Comparison of ENCODE assay signal across 22 mouse cellular contexts in the genomic region with DNA sequence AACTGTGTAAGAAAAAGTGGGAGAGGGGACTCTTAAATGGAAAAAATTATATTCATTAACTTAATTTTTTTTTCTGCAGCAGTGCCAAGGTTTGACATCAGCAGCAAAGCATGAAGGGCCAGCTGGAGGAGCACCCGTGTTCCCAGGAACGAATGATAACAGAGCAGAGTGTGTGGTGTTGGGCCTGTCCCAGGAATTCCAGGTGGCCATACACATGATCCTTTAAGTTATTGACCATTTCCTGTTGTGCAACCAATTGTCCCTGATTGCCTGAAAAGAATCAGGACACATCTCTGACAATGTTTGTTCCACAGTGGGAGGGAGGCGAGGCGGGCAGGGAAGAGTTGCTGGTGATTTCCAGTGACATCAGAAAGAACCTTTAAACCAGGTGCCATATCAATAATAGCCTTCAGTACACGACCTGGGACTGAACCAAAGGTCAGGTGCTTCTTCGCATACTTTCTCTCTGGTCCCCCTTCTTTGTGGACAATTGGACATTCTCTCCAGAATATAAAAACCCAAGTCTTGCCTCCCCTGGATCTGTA.
DNase-seq lines count a peak whose midpoint lies in the region; ATAC-seq lines count a peak whose summit lies in the region.
"Had no signal": no experiment of that assay in that cellular context is flagged by ENCODE, and none has a peak within 500 bp of the region (broad histone marks: within the 10 kb centered on the region; RNA-seq: fewer than 3 reads in every experiment).

No protein-coding gene starts in this region.

- no peaks in the 10 kb centered on the region for H3K36me3 ChIP-seq in midbrain, embryonic 14.5 days (ENCODE audit: control insufficient read depth, insufficient read depth, low read length)
- H3K36me3 ChIP-seq in midbrain, embryonic 10.5 days, result no peaks in the 10 kb centered on the region
- H3K36me3 ChIP-seq in heart, embryonic 16.5 days (ENCODE audit: control insufficient read depth, insufficient read depth), result no peaks in the 10 kb centered on the region
- H3K36me3 ChIP-seq: embryonic facial prominence, embryonic 10.5 days had no signal

- H3K9me3 ChIP-seq in midbrain, embryonic 14.5 days (ENCODE audit: control insufficient read depth, low read length), result no peaks in the 10 kb centered on the region
- H3K9me3 ChIP-seq in midbrain, embryonic 10.5 days (replicated peaks), result no peaks in the 10 kb centered on the region
- H3K9me3 ChIP-seq in heart, embryonic 16.5 days (replicated peaks; ENCODE audit: control insufficient read depth, low read length), result no peaks in the 10 kb centered on the region
- H3K9me3 ChIP-seq: embryonic facial prominence, embryonic 10.5 days; forebrain, embryonic 13.5 days had no signal

- no peak for ATAC-seq in midbrain, embryonic 14.5 days (ENCODE audit: low FRiP score, low TSS enrichment)
- no peak for ATAC-seq in heart, embryonic 16.5 days (replicated peaks; ENCODE audit: extremely low read depth, insufficient read depth, low FRiP score)
- ATAC-seq: forebrain, embryonic 13.5 days; hindbrain, embryonic 16.5 days; inflammation-experienced regulatory T-cells, adult 6 months; intestine, postnatal 0 days had no signal

- 0 out of 2 replicates have a peak overlapping the region, but pooled peaks have one; percentile 3 for H3K27ac ChIP-seq in midbrain, embryonic 14.5 days (replicated peaks; ENCODE audit: low read depth, low read length)
- H3K27ac ChIP-seq in midbrain, embryonic 10.5 days (replicated peaks), result no peak overlapping the region
- H3K27ac ChIP-seq in heart, embryonic 16.5 days (ENCODE audit: low read length), result 0 out of 2 replicates have a peak overlapping the region, but pooled peaks have one; percentile 27
- H3K27ac ChIP-seq: embryonic facial prominence, embryonic 10.5 days; forebrain, embryonic 13.5 days had no signal

- 81% methylated on average over 6 of the region's 6 CpGs for WGBS in midbrain, embryonic 14.5 days
- 83% methylated on average over 6 of the region's 6 CpGs for WGBS in midbrain, embryonic 10.5 days
- 61% methylated on average over 6 of the region's 6 CpGs for WGBS in heart, embryonic 16.5 days

- intact Hi-C loops in heart, postnatal 36 days (cut with DNase I), result no loop called here

- no peak overlapping the region for H3K9ac ChIP-seq in midbrain, embryonic 14.5 days (replicated peaks; ENCODE audit: low read length)
- no peak overlapping the region for H3K9ac ChIP-seq in heart, embryonic 16.5 days (ENCODE audit: low read length)
- H3K9ac ChIP-seq: forebrain, embryonic 13.5 days; forebrain, postnatal 0 days had no signal

- H3K4me3 ChIP-seq in midbrain, embryonic 14.5 days (replicated peaks; ENCODE audit: low read depth, low read length), result no peak overlapping the region
- no peak overlapping the region for H3K4me3 ChIP-seq in midbrain, embryonic 10.5 days
- no peak overlapping the region for H3K4me3 ChIP-seq in heart, embryonic 16.5 days (ENCODE audit: low read length)
- H3K4me3 ChIP-seq: embryonic facial prominence, embryonic 10.5 days; forebrain, embryonic 13.5 days had no signal

- H3K27me3 ChIP-seq in midbrain, embryonic 14.5 days (ENCODE audit: control insufficient read depth, insufficient read depth, low read length), result no peaks in the 10 kb centered on the region
- H3K27me3 ChIP-seq in midbrain, embryonic 10.5 days (ENCODE audit: low read depth, poor library complexity, severe bottlenecking), result no peaks in the 10 kb centered on the region
- no peaks in the 10 kb centered on the region for H3K27me3 ChIP-seq in heart, embryonic 16.5 days (ENCODE audit: control insufficient read depth, insufficient read depth, low read length)
- H3K27me3 ChIP-seq: CH12.LX; forebrain, embryonic 13.5 days had no signal

- H3K4me1 ChIP-seq in midbrain, embryonic 14.5 days (ENCODE audit: control insufficient read depth, insufficient read depth, low read length), result peaks cover 24% of the 10 kb centered on the region
- peaks cover 30% of the 10 kb centered on the region for H3K4me1 ChIP-seq in midbrain, embryonic 10.5 days
- H3K4me1 ChIP-seq in heart, embryonic 16.5 days (ENCODE audit: control insufficient read depth, insufficient read depth, low read length), result peaks cover 38% of the 10 kb centered on the region

- DNase-seq in heart, adult 9 months (ENCODE audit: low spot score in 2 of 2), result peak; percentile 43 to 44
- DNase-seq in heart, postnatal 36 days, result no peak
- no peak for DNase-seq in midbrain, embryonic 14.5 days
- DNase-seq in midbrain, embryonic 10.5 days (ENCODE audit: low spot score), result no peak
- peak; percentile 43 for DNase-seq in Muller cell, postnatal 12 days (ENCODE audit: inconsistent ontology term)
- no peak for DNase-seq in cerebellum, postnatal 25 days
- DNase-seq in right cerebral cortex, postnatal 25 days, result no peak
- DNase-seq: adrenal gland, adult 8-10 months; adrenal gland, postnatal 36 days; cerebellum, adult 11 months; cerebellum, adult 9-10 months; cerebellum, postnatal 36 days; forebrain, postnatal 0 days; gastrocnemius, postnatal 14 days; kidney, adult 8-10 months had no signal

- no peak overlapping the region for H3K4me2 ChIP-seq in midbrain, embryonic 14.5 days (ENCODE audit: low read length)
- H3K4me2 ChIP-seq in heart, embryonic 16.5 days (ENCODE audit: low read depth, low read length), result no peak overlapping the region
- H3K4me2 ChIP-seq: forebrain, embryonic 13.5 days had no signal

Comparison
In these comparisons a context has a peak if more than half of its experiments do, and no peak if none do; other contexts are left out.
1. DNase-seq: peak in heart, adult 9 months (2 of 2) and Muller cell, postnatal 12 days (single experiment); none in heart, postnatal 36 days (0 of 2), midbrain, embryonic 14.5 days (single experiment), midbrain, embryonic 10.5 days (single experiment), cerebellum, postnatal 25 days (0 of 2) and right cerebral cortex, postnatal 25 days (single experiment).